Mouse (Mus musculus): ENCODE measurements around the gene Aldh2. TPM values are rescaled to one million over a fixed set of nuclear protein-coding genes. Genes with fewer than 3 reads are reported as not detected.
"Not testable (repeated sequence)": the region's sequence is repeated elsewhere in the genome, so short reads cannot be mapped to it uniquely, and the experiment has no call there.

Aldh2 gene
- 663 and 712 TPM in 2 replicates for polyA plus RNA-seq (2012; rRNA removed)

- peak; percentile 67 for DNase-seq (ENCODE audit: low spot score)
Measured at GRCm38 (mm10) chr5:121593451-121594401, at the start of gene Aldh2. TSS of gene Aldh2 (minus strand) at chr5:121593824.

- no peak for DNase-seq (ENCODE audit: low spot score)
Measured at GRCm38 (mm10) chr5:121639601-121640000, 46.0 kb upstream of the Aldh2 start.

- no peak for DNase-seq (ENCODE audit: low spot score)
Measured at GRCm38 (mm10) chr5:121637296-121637695, 43.7 kb upstream of the Aldh2 start.

GRCm38 (mm10) chr5:121634668-121635067 is 41.0 kb upstream of the Aldh2 start:
- DNase-seq (ENCODE audit: low spot score): no peak

- no peak for DNase-seq (ENCODE audit: low spot score)
Measured at GRCm38 (mm10) chr5:121632804-121633203, 39.2 kb upstream of the Aldh2 start.

GRCm38 (mm10) chr5:121631106-121631647 is 37.6 kb upstream of the Aldh2 start:
- DNase-seq (ENCODE audit: low spot score): not testable (repeated sequence)

- peak; percentile 48 for DNase-seq (ENCODE audit: low spot score)
Measured at GRCm38 (mm10) chr5:121627871-121628270, 34.2 kb upstream of the Aldh2 start.

GRCm38 (mm10) chr5:121623241-121623640 is 29.6 kb upstream of the Aldh2 start:
- no peak for DNase-seq (ENCODE audit: low spot score)

- DNase-seq (ENCODE audit: low spot score): no peak
Measured at GRCm38 (mm10) chr5:121621102-121621501, 27.5 kb upstream of the Aldh2 start.

- DNase-seq (ENCODE audit: low spot score): peak; percentile 71
Measured at GRCm38 (mm10) chr5:121618592-121619513, 25.2 kb upstream of the Aldh2 start, which contains the start of gene Acad12. TSS of gene Acad12 (minus strand) at chr5:121618938.

- not testable (repeated sequence) for DNase-seq (ENCODE audit: low spot score)
Measured at GRCm38 (mm10) chr5:121614921-121615320, 21.3 kb upstream of the Aldh2 start.

- no peak for DNase-seq (ENCODE audit: low spot score)
Measured at GRCm38 (mm10) chr5:121612036-121612435, 18.4 kb upstream of the Aldh2 start.

GRCm38 (mm10) chr5:121609556-121610135 is 16.0 kb upstream of the Aldh2 start:
- not testable (repeated sequence) for DNase-seq (ENCODE audit: low spot score)

GRCm38 (mm10) chr5:121606151-121606550 is 12.5 kb upstream of the Aldh2 start:
- peak; percentile 48 for DNase-seq (ENCODE audit: low spot score)

GRCm38 (mm10) chr5:121603815-121604214 is 10.2 kb upstream of the Aldh2 start:
- DNase-seq (ENCODE audit: low spot score): not testable (repeated sequence)

- DNase-seq (ENCODE audit: low spot score): peak; percentile 77
Measured at GRCm38 (mm10) chr5:121601547-121602299, 8.1 kb upstream of the Aldh2 start.

- DNase-seq (ENCODE audit: low spot score): no peak
Measured at GRCm38 (mm10) chr5:121598871-121599610, 5.4 kb upstream of the Aldh2 start.

- no peak for DNase-seq (ENCODE audit: low spot score)
Measured at GRCm38 (mm10) chr5:121597991-121598537, 4.4 kb upstream of the Aldh2 start.

GRCm38 (mm10) chr5:121597332-121597731 is 3.7 kb upstream of the Aldh2 start:
- DNase-seq (ENCODE audit: low spot score): no peak

- DNase-seq (ENCODE audit: low spot score): no peak
Measured at GRCm38 (mm10) chr5:121596226-121596625, 2.6 kb upstream of the Aldh2 start.

All from urinary bladder, adult 2 months (tissue).